Mouse (Mus musculus): Measurements from ENCODE around the gene Fam20a. TPM values are rescaled to one million over a fixed set of nuclear protein-coding genes. Genes with fewer than 3 reads are reported as not detected.

Fam20a gene
- polyA plus RNA-seq, 1 experiment = 0.48 TPM

- H3K4me3 ChIP-seq (ENCODE audit: insufficient read depth, low read length) = no peak overlapping the region
- H3K27ac ChIP-seq (ENCODE audit: insufficient read depth, low read depth, low read length) = no peak overlapping the region
- peaks cover 4% of the 10 kb centered on the region; the same call in 1 of the 2 replicates for H3K4me1 ChIP-seq (ENCODE audit: control insufficient read depth, insufficient read depth, low read length)
- no peak for TF ChIP-seq CTCF (IDR thresholded peaks at IDR 0.05; ENCODE audit: low read depth, low read length)
- TF ChIP-seq POLR2A (IDR thresholded peaks at IDR 0.05; ENCODE audit: borderline replicate concordance, low read depth, low read length) = no peak
These were observed 25.6 kb downstream of the Fam20a start for GRCm38 (mm10) chr11:109696519-109696918.

GRCm38 (mm10) chr11:109692737-109693136 lies 29.3 kb downstream of the Fam20a start:
- Histone ChIP-seq H3K4me1 (ENCODE audit: control insufficient read depth, insufficient read depth, low read length) (peaks cover 4% of the 10 kb centered on the region; the same call in 1 of the 2 replicates), H3K4me3 (ENCODE audit: insufficient read depth, low read length) (no peak overlapping the region), H3K27ac (ENCODE audit: insufficient read depth, low read depth, low read length) (no peak overlapping the region)
- no peak for TF ChIP-seq CTCF (IDR thresholded peaks at IDR 0.05; ENCODE audit: low read depth, low read length)
- TF ChIP-seq POLR2A (IDR thresholded peaks at IDR 0.05; ENCODE audit: borderline replicate concordance, low read depth, low read length) = no peak

- Histone ChIP-seq H3K27ac (ENCODE audit: insufficient read depth, low read depth, low read length) (no peak overlapping the region), H3K4me3 (ENCODE audit: insufficient read depth, low read length) (no peak overlapping the region), H3K4me1 (ENCODE audit: control insufficient read depth, insufficient read depth, low read length) (no peaks in the 10 kb centered on the region)
- no peak for TF ChIP-seq POLR2A (IDR thresholded peaks at IDR 0.05; ENCODE audit: borderline replicate concordance, low read depth, low read length)
- no peak for TF ChIP-seq CTCF (IDR thresholded peaks at IDR 0.05; ENCODE audit: low read depth, low read length)
These were observed 32.5 kb downstream of the Fam20a start for GRCm38 (mm10) chr11:109689539-109689938.

- H3K4me1 ChIP-seq (ENCODE audit: control insufficient read depth, insufficient read depth, low read length) = peaks cover 4% of the 10 kb centered on the region
- H3K27ac ChIP-seq (ENCODE audit: insufficient read depth, low read depth, low read length) = no peak overlapping the region
- TF ChIP-seq POLR2A (IDR thresholded peaks at IDR 0.05; ENCODE audit: borderline replicate concordance, low read depth, low read length) (no peak), CTCF (IDR thresholded peaks at IDR 0.05; ENCODE audit: low read depth, low read length) (no peak)
- H3K4me3 ChIP-seq (ENCODE audit: insufficient read depth, low read length) = no peak overlapping the region
These were observed 39.9 kb downstream of the Fam20a start for GRCm38 (mm10) chr11:109682221-109682620.

GRCm38 (mm10) chr11:109681556-109681955 lies 40.5 kb downstream of the Fam20a start:
- TF ChIP-seq CTCF (IDR thresholded peaks at IDR 0.05; ENCODE audit: low read depth, low read length) = no peak
- no peak for TF ChIP-seq POLR2A (IDR thresholded peaks at IDR 0.05; ENCODE audit: borderline replicate concordance, low read depth, low read length)
- no peak overlapping the region for H3K4me3 ChIP-seq (ENCODE audit: insufficient read depth, low read length)
- peaks cover 4% of the 10 kb centered on the region for H3K4me1 ChIP-seq (ENCODE audit: control insufficient read depth, insufficient read depth, low read length)
- no peak overlapping the region for H3K27ac ChIP-seq (ENCODE audit: insufficient read depth, low read depth, low read length)

- TF ChIP-seq CTCF (IDR thresholded peaks at IDR 0.05; ENCODE audit: low read depth, low read length) (no peak), POLR2A (IDR thresholded peaks at IDR 0.05; ENCODE audit: borderline replicate concordance, low read depth, low read length) (no peak)
- no peak overlapping the region for H3K4me3 ChIP-seq (ENCODE audit: insufficient read depth, low read length)
- no peak overlapping the region for H3K27ac ChIP-seq (ENCODE audit: insufficient read depth, low read depth, low read length)
- H3K4me1 ChIP-seq (ENCODE audit: control insufficient read depth, insufficient read depth, low read length) = peaks cover 4% of the 10 kb centered on the region
These were observed 41.1 kb downstream of the Fam20a start for GRCm38 (mm10) chr11:109680934-109681333.

- Histone ChIP-seq H3K27ac (ENCODE audit: insufficient read depth, low read depth, low read length) (no peak overlapping the region), H3K4me3 (ENCODE audit: insufficient read depth, low read length) (no peak overlapping the region), H3K4me1 (ENCODE audit: control insufficient read depth, insufficient read depth, low read length) (peaks cover 4% of the 10 kb centered on the region)
- TF ChIP-seq CTCF (IDR thresholded peaks at IDR 0.05; ENCODE audit: low read depth, low read length) (no peak), POLR2A (IDR thresholded peaks at IDR 0.05; ENCODE audit: borderline replicate concordance, low read depth, low read length) (no peak)
These were observed 43.8 kb downstream of the Fam20a start for GRCm38 (mm10) chr11:109678291-109678690.

- no peak overlapping the region for H3K27ac ChIP-seq (ENCODE audit: insufficient read depth, low read depth, low read length)
- H3K4me3 ChIP-seq (ENCODE audit: insufficient read depth, low read length) = no peak overlapping the region
- TF ChIP-seq POLR2A (IDR thresholded peaks at IDR 0.05; ENCODE audit: borderline replicate concordance, low read depth, low read length) (no peak), CTCF (IDR thresholded peaks at IDR 0.05; ENCODE audit: low read depth, low read length) (no peak)
- peaks cover 8% of the 10 kb centered on the region for H3K4me1 ChIP-seq (ENCODE audit: control insufficient read depth, insufficient read depth, low read length)
These were observed 45.3 kb downstream of the Fam20a start for GRCm38 (mm10) chr11:109676621-109677373.

GRCm38 (mm10) chr11:109675771-109676170 lies 46.3 kb downstream of the Fam20a start:
- H3K27ac ChIP-seq (ENCODE audit: insufficient read depth, low read depth, low read length) = no peak overlapping the region
- no peak overlapping the region for H3K4me3 ChIP-seq (ENCODE audit: insufficient read depth, low read length)
- H3K4me1 ChIP-seq (ENCODE audit: control insufficient read depth, insufficient read depth, low read length) = peaks cover 17% of the 10 kb centered on the region
- TF ChIP-seq CTCF (IDR thresholded peaks at IDR 0.05; ENCODE audit: low read depth, low read length) = no peak
- TF ChIP-seq POLR2A (IDR thresholded peaks at IDR 0.05; ENCODE audit: borderline replicate concordance, low read depth, low read length) = no peak

GRCm38 (mm10) chr11:109675208-109675607 lies 46.9 kb downstream of the Fam20a start:
- peaks cover 20% of the 10 kb centered on the region for H3K4me1 ChIP-seq (ENCODE audit: control insufficient read depth, insufficient read depth, low read length)
- no peak overlapping the region for H3K4me3 ChIP-seq (ENCODE audit: insufficient read depth, low read length)
- no peak overlapping the region for H3K27ac ChIP-seq (ENCODE audit: insufficient read depth, low read depth, low read length)
- TF ChIP-seq POLR2A (IDR thresholded peaks at IDR 0.05; ENCODE audit: borderline replicate concordance, low read depth, low read length) (no peak), CTCF (IDR thresholded peaks at IDR 0.05; ENCODE audit: low read depth, low read length) (no peak)
